Mouse (Mus musculus) lung, adult 2 months (tissue): Measurements from ENCODE around the gene Eif2s2. TPM values are rescaled to one million over a fixed set of nuclear protein-coding genes. Genes with fewer than 3 reads are reported as not detected.
"Not testable (repeated sequence)": the region's sequence is repeated elsewhere in the genome, so short reads cannot be mapped to it uniquely, and the experiment has no call there.

ENCODE experiments used
- DNase-seq: peaks from one replicate; pipeline ENCODE4 v3.0.0; 2022
- H3K4me1 ChIP-seq: fragments of 200-500 bp; 2 replicates; pipeline ENCODE4 v1.6.1; 2011; ENCODE audit warnings: low read length; ENCODE audit not compliant: control insufficient read depth, insufficient read depth
- H3K4me3 ChIP-seq: fragments of 200-500 bp; replicated peaks from 2 replicates; pipeline ENCODE3; 2011; ENCODE audit warnings: low read depth, mild to moderate bottlenecking, control low read depth, low read length; ENCODE audit errors: extremely low read depth
- CTCF ChIP-seq: fragments of 200-500 bp; IDR thresholded peaks from 2 replicates; pipeline ENCODE4 v1.5.1; 2011; ENCODE audit warnings: mild to moderate bottlenecking, low read length, control low read depth; ENCODE audit not compliant: insufficient read depth
- POLR2A ChIP-seq: fragments of 200-500 bp; IDR thresholded peaks from 2 replicates; pipeline ENCODE4 v1.6.1; 2011; ENCODE audit warnings: low read depth, mild to moderate bottlenecking, control low read depth, low read length, borderline replicate concordance; ENCODE audit errors: extremely low read depth
- WGBS: fragments of 180-500 bp; shearing (Covaris S2); methylation state at CpG from one replicate; pipeline ENCODE4 v1.1.7; 2018; 5-methylcytosine and 5-hydroxymethylcytosine counted together
- polyA plus RNA-seq: library from polyadenylated mRNA; depleted of rRNA; stranded (reverse); fragments of >200 nt; gene quantifications from 2 replicates; pipeline ENCODE4 v1.2.3, GENCODE M21; 2012

The Eif2s2 gene
- polyA plus RNA-seq, 1 experiment: 9.0 TPM

DNA sequence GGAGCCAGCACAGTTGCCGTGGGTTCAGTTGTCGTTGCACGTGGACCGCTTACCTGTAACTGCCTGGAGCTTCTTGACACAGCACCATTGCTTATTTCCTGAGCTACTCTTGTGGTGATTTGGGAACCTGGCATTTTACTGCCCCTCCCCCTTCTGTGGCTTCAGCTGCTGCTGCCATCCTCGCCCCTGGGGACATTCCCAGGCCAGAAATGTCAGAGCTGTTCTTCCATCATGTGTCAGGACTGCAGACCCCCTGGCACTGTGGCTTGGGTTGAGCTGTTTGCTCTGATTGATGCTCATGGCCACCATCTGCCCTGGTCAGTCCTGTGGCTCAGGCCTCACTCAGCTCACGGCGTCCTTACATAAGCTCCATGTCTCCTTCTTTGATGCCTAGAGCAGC lies 28.2 kb upstream of the Eif2s2 start:
- TF ChIP-seq POLR2A (no peak), CTCF (no peak)
- Histone ChIP-seq H3K4me1 (no peaks in the 10 kb centered on the region), H3K4me3 (no peak overlapping the region)
- 83% methylated on average over 7 of the region's 7 CpGs for WGBS
- DNase-seq: no peak

DNA sequence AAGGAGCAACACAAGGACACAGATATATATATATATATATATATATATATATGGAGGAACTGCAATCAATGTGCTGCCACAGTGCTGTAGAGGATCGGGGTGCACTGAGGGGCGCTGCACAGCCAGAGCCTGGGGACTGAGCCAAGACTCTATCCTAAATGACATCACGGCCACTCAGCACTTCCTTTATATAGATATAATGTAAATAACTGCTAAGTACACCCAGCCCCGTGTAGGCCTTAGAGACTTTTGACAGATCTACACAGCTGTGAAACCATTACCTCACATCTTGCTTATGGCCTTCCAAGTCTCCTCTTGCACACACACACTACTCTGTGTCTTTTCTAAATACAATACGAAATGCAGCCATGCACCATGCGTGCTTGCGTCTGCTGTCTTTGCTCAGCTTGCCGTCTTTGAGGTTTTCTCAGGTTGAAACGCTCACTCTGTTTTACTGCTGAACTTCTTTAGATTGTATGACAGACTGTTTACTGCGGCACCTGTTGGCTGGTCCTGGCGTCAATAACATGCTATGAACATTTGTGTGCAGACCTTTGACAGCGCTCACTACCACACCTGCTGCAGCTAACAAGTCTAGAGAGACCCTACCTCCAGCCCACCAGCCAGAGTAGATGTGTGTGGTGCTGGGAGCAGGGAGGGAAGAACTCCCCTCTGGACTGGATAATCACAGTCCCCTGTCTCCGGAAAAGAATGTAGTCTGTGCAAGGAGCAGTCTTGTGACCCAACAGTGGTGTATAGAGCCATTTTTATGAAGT lies 25.3 kb upstream of the Eif2s2 start:
- 60% methylated on average over 13 of the region's 13 CpGs for WGBS
- no peak for DNase-seq

DNA sequence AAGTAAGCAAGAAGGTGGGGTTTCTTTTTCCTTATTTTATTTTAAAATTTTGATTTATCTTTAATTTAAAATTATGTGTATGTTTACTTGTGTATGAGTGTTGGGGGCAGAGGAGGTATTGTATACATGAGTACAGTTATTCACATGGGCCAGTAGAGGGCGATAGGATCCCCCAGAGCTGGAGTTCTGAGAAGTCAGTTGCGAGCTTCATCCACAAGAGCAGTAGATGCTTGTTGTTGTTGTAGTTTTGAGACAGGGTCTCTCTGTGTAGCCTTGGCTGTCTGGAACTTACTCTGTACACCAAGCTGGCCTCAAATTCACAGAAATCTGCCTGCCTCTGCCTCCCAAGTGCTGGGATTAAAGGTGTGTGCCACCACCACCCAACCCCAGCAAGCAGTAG lies 23.8 kb upstream of the Eif2s2 start:
- WGBS: 14% methylated on average over 2 of the region's 2 CpGs
- no peak for DNase-seq
- no peak for TF ChIP-seq POLR2A
- peak; percentile 52 for TF ChIP-seq CTCF

More for the DNA sequence above, 25.3 kb upstream of the Eif2s2 start:
- Histone ChIP-seq H3K4me3 (no peak overlapping the region), H3K4me1 (no peaks in the 10 kb centered on the region)
- TF ChIP-seq CTCF (no peak), POLR2A (no peak)

DNA sequence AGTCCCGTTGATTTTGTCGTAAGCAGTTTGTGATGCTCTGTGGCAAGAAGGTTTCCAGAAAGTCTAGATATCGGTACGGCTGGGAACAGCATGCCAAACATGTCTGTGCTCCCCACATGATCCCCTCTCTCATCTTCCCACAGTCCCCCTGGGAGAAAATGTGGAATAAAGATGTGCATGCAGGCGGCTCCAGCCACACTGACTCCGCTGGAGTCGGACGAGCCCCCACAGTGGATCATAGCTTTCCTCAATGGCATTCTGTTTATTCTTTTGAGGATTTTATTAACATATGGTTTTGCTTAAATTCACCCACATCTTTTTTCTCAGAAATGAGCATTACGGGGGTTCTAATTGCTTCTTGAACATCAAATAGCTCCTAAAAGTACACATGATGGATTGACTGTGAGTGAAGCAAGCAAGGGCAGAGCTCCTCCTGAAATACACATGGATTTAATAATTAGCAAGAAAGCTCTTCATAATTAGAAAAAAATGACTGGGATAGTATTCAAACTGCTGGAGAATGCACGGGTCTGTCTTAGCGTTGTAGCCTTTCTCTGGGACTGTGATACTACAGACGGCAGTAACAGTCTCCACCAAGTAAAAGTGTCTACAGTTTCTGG lies 23.3 kb upstream of the Eif2s2 start:
- DNase-seq: no peak
- WGBS: 66% methylated on average over 12 of the region's 12 CpGs
- TF ChIP-seq CTCF (no peak), POLR2A (no peak)
- no peaks in the 10 kb centered on the region for H3K4me1 ChIP-seq
- H3K4me3 ChIP-seq: no peak overlapping the region

More for the DNA sequence above, 23.8 kb upstream of the Eif2s2 start:
- Histone ChIP-seq H3K4me3 (no peak overlapping the region), H3K4me1 (no peaks in the 10 kb centered on the region)

- TF ChIP-seq CTCF (no peak), POLR2A (no peak)
- Histone ChIP-seq H3K4me3 (no peak overlapping the region), H3K4me1 (no peaks in the 10 kb centered on the region)
- DNase-seq: no peak
- 78% methylated on average over 6 of the region's 6 CpGs for WGBS
Measured at GRCm38 (mm10) chr2:154909789-154910188, 17.1 kb upstream of the Eif2s2 start.

GRCm38 (mm10) chr2:154908223-154908622 lies 15.5 kb upstream of the Eif2s2 start:
- not testable (repeated sequence) for DNase-seq

DNA sequence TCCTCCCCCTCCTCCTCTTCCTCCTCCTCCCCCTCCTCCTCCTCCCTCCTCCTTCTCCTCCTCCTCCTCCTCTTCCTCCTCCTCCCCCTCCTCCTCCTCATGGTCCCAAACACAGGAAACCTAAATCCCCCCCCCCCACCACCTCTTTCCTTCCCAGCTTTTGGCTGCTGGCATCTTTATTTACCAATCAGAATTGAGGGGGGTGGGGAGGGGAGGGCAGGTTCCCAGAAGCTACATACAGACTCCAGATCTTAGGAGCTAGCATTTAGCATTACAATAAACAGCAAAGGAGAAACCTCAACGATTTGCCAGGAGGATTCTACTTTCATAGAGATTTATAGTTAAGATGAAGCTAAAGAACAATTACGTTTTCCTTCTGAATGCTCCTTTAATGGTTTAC lies 13.1 kb upstream of the Eif2s2 start:
- WGBS: 55% methylated on average over 2 of the region's 2 CpGs
- Histone ChIP-seq H3K4me1 (no peaks in the 10 kb centered on the region), H3K4me3 (no peak overlapping the region)
- no peak for DNase-seq
- no peak for TF ChIP-seq CTCF
- no peak for TF ChIP-seq POLR2A

More at GRCm38 (mm10) chr2:154908223-154908622, 15.5 kb upstream of the Eif2s2 start:
- 0 out of 2 replicates have a peak, but pooled peaks have one; percentile 23 for TF ChIP-seq CTCF
- H3K4me3 ChIP-seq, H3K4me1 ChIP-seq: not testable (repeated sequence)
- WGBS: 46% methylated on average over 2 of the region's 2 CpGs

- Histone ChIP-seq H3K4me1 (no peaks in the 10 kb centered on the region), H3K4me3 (no peak overlapping the region)
- no peak for TF ChIP-seq POLR2A
- no peak for TF ChIP-seq CTCF
- 63% methylated on average over 3 of the region's 3 CpGs for WGBS
- no peak for DNase-seq
Measured at GRCm38 (mm10) chr2:154902111-154902510, 9.4 kb upstream of the Eif2s2 start.

DNA sequence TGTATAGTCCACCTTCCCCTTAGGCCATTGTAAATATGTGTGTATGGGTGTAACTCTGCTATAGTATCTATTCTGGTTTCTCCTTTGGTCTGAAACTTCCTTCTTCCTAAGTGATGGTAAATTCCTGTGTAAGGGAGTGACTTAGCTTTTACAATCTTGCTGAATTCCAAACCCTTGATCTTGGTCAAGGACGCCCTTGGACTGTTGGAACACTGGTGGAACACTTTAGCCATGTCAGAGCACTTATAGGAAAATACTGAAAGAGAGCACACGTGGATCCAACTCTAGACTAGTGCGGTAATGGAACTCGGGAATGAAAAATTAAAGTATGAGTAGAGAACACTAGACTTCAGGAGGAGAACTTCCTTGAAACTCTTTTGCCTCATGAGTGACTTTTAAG lies 6.7 kb upstream of the Eif2s2 start:
- 69% methylated on average over 4 of the region's 4 CpGs for WGBS
- H3K4me1 ChIP-seq, DNase-seq, H3K4me3 ChIP-seq: not testable (repeated sequence)

GRCm38 (mm10) chr2:154899004-154899403 lies 6.3 kb upstream of the Eif2s2 start:
- not testable (repeated sequence) for DNase-seq, H3K4me1 ChIP-seq, H3K4me3 ChIP-seq
- WGBS: 79% methylated on average over 8 of the region's 8 CpGs

DNA sequence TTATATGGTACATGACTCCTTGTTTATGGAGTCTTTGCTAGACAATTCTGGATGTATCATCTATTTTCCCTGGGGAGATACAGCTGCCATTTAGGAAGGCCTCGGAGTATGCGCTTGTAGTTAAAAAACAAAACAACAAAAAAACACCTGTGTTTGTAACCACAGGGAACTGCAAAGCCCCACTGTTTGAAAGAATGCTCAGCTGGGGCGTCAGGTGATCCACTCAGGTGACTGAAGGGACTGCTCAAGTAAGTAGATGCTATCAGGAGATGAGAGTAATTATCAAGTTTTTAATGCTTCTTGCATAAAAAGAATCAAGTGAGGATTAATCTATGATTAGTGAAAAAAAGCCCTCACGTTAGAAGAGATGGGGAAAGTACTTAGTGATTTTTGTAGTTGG lies 813 bp upstream of the Eif2s2 start:
- Histone ChIP-seq H3K4me3 (no peak overlapping the region), H3K4me1 (peaks cover 3% of the 10 kb centered on the region)
- 68% methylated on average over 4 of the region's 4 CpGs for WGBS
- no peak for TF ChIP-seq CTCF
- TF ChIP-seq POLR2A: no peak
- no peak for DNase-seq
